20 mouse cellular contexts compared by ENCODE assay signal in genomic region chr13:60612160-60612559, GRCm38 (mm10). TPM values are rescaled to one million over a fixed set of nuclear protein-coding genes. Genes with fewer than 3 reads are reported as not detected.
DNase-seq lines count a peak whose midpoint lies in the region; ATAC-seq lines count a peak whose summit lies in the region.
"Had no signal": no experiment of that assay in that cellular context is flagged by ENCODE, and none has a peak within 500 bp of the region (broad histone marks: within the 10 kb centered on the region; RNA-seq: fewer than 3 reads in every experiment).

No protein-coding gene starts in this region.

- ATAC-seq in CD4-positive, CD25-positive, alpha-beta regulatory T cell, adult 4 months, result no peak
- ATAC-seq in megakaryocyte, adult 5-6 weeks (ENCODE audit: poor library complexity, severe bottlenecking), result peak; percentile 48
- ATAC-seq: hindbrain, postnatal 0 days; intestine, postnatal 0 days; lung, postnatal 0 days; midbrain, embryonic 16.5 days had no signal

- DNase-seq in CD4-positive, CD25-positive, alpha-beta regulatory T cell, adult 2 months (ENCODE audit: low read depth, low spot score), result peak; percentile 25
- peak; percentile 50 to 56 for DNase-seq in thymus, postnatal 10 days (ENCODE audit: low spot score in 2 of 2)
- DNase-seq in cerebellum, adult 9-10 months, result no peak
- no peak for DNase-seq in adrenal gland, adult (ENCODE audit: inconsistent age in 2 of 2, low spot score in 1 of 2)
- DNase-seq in adrenal gland, adult 8-10 months, result no peak
- DNase-seq: adrenal gland, adult 2 months; cerebellum, adult 8-10 months; gastrocnemius, postnatal 10 days; heart, postnatal 14 days; kidney, adult 9 months; kidney, postnatal 10 days; layer of hippocampus, adult 9-11 months; liver, embryonic 13.5 days; lung, adult 18-20 months had no signal

RNA-seq across cellular contexts. Expression of gene Dapk1, which starts 10.4 kb away (rescaled TPM):
- 1 to 10 TPM; 1.4 to 1.8 TPM for polyA plus RNA-seq in CD4-positive, CD25-positive, alpha-beta regulatory T cell, adult 4 months (2017; shearing (Covaris generic))
- total RNA-seq in megakaryocyte, adult 5-6 weeks (2015), result 5.7 and 6.2 TPM in 2 replicates
- total RNA-seq in megakaryocyte, adult 5-6 weeks (2017), result 3.7 and 5.2 TPM in 2 replicates
- 10 to 100 TPM; 13.3 to 15.3 (median 14.1) TPM for total RNA-seq in adrenal gland, adult 8-10 months (2022)

Comparison
In these comparisons a context has a peak if more than half of its experiments do, and no peak if none do; other contexts are left out.
1. DNase-seq: peak in CD4-positive, CD25-positive, alpha-beta regulatory T cell, adult 2 months (single experiment) and thymus, postnatal 10 days (2 of 2); none in cerebellum, adult 9-10 months (single experiment), adrenal gland, adult (0 of 2) and adrenal gland, adult 8-10 months (single experiment).